Mouse (Mus musculus) MN1 (cell line): Measurements from ENCODE around the gene Cmtm5.
"Not testable (repeated sequence)": the region's sequence is repeated elsewhere in the genome, so short reads cannot be mapped to it uniquely, and the experiment has no call there.

ENCODE experiments used
- DNase-seq: peaks from one replicate; pipeline ENCODE4 v3.0.0-alpha.2; 2016; ENCODE audit warnings: low spot score

Gene Cmtm5

DNA sequence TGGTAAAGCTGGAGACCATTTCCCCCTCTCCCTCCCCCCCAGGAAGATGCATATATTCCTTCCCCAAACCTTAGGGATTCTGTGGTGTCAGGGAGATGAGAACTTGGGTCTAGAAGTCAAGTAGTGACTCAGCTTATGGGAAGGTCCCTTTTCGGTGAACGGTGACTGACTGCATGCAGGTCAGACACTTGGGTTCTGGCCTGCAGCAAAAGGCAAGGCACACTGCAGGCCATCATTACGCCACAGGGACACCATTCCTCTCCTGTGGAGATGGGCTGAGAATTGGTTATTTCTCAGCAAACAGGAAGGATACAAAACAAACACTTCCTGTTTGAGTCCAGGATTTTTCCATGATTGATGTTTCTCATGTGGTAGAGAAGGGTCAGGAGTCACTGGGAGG is 23.1 kb downstream of the Cmtm5 start:
- DNase-seq, result no peak

- DNase-seq, result not testable (repeated sequence)
Measured at GRCm38 (mm10) chr14:54959853-54960613, 24.0 kb downstream of the Cmtm5 start.

GRCm38 (mm10) chr14:54960769-54961168 is 24.7 kb downstream of the Cmtm5 start:
- DNase-seq, result no peak

- DNase-seq, result no peak
Measured at GRCm38 (mm10) chr14:54961487-54961886, 25.4 kb downstream of the Cmtm5 start.

- DNase-seq, result no peak
Measured at GRCm38 (mm10) chr14:54962714-54963113, 26.7 kb downstream of the Cmtm5 start.

DNA sequence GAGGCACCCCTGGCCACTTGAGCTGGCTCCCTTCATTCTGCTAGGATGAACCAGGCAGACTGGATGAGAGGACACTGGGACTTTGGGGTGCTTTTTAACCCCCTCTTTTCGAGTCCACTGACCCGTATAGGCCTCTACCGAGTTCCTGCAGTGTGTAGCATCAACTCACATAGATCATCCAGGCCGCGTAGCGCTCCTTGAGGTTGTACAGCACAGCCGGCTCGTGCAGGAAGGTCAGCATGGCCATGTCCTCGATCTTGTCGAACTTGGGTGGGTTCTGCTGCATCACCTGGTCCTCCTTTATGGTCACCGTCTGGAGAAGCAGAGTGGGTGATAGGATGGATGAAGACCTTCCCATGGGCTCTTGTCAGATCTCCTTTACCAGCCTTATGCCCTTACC is 27.7 kb downstream of the Cmtm5 start:
- DNase-seq, result no peak

DNA sequence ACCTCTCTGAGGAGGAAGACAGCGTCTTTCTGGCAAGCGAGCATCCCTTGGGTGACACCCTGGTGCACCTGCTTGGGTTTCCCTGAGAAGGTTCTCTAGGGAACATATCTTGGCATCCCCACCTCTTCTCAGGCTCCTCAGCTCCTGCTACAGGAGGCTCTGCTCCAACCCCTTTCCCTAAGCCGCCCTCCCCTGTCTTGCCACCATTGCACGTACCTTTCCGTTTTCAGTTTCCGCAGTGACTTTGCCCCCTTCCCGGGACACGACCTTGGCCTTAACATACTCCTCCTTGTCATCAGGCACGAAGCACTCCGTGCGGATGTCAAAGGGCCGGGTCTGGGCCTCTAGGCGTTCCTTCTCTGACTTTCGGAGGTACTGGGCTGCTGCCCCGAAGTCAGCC is 29.0 kb downstream of the Cmtm5 start:
- no peak for DNase-seq

DNA sequence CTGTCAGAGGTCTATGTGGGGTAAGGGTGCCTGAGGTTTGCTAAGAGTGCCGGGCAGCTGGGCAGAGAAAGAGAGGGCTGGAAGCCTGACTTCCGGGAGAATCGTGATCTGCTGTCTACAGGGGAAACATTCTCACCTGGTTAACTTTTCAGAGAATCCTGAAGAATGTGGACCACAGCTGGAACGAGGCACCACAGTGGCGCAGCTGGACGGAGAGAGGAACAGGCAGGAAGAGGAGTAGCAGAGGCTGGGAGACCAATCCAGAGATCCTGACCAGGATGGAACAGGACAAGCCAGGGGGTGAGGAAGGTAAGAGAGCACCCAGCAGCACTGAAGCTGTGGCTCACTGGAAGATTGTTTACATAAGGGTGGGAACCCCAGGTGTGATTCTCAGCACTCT is 29.6 kb downstream of the Cmtm5 start:
- no peak for DNase-seq

DNA sequence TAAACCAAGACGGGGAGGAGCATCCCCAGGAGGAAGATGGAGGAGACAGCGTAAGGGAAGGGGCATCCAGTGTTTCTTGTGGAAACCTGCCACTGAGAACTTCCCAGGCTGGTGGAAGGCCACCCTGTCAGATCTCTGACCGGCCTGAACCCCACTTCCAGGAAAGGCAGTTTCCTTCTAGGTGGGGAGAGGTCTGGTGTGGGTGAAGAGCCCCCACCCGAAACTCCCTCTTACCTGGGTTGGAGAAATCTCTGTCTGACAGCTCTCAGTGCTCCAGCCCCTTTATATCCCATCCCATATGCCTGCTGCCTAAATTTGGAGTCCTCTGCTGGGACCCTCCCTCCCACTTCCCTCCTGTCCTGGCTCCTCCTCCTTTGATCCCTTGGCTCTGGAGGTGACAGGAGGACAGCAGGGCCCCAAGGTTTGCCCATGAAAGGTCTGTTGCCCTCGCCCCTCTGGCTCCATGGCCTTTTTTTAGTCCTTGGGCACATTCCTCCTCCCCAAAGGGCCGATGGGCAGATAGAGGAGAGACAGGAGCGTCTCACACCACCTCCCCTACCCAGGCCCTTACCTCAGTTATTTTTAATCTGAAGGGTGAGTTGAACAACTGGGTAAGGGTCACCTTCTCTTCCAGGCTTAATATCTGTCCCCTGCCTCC is 30.4 kb downstream of the Cmtm5 start, which contains the start of gene Myh6:
Myh6 (minus strand) TSS at position 608 of the 658 bp plus-strand sequence.
- DNase-seq, result no peak

DNA sequence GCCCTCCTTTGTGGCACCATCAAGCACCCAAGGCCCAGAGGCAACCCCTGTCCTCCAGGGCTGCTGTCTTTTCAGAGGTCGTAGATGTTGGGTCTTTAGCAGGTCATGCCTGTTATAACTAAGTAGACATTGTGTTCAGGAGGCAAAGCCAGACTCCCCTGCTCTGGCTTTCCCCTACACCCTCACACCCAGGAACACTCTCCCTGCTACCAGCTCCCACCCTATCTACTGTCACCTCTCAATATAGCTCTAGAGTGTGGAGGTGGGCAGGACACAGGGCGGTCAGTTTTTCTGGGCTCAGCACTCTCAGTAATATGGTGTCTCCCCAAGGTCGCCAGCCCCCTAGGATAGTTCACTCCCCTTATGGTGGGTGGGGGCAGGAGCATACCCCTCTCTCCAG is 31.8 kb downstream of the Cmtm5 start:
- no peak for DNase-seq

DNA sequence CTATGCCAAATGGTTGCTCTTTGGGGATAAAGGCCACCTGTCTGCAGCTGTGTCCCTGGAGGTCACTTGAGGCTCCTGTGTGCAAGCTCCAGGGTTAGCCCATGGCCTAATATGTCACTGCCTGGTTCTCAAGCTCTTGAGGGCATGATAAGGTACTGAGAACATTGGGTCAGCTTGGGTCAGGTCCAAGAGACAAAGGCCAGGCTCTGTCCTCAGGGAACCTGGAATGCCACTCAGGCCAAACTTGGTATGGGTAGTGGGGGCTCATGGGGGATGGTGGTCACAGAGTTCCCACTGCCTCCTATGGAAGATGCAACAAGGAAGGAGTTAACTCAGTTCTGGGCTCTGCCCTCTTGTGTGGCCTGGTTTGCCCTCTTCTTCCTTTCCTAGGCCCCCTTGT is 32.3 kb downstream of the Cmtm5 start:
- DNase-seq, result no peak

DNA sequence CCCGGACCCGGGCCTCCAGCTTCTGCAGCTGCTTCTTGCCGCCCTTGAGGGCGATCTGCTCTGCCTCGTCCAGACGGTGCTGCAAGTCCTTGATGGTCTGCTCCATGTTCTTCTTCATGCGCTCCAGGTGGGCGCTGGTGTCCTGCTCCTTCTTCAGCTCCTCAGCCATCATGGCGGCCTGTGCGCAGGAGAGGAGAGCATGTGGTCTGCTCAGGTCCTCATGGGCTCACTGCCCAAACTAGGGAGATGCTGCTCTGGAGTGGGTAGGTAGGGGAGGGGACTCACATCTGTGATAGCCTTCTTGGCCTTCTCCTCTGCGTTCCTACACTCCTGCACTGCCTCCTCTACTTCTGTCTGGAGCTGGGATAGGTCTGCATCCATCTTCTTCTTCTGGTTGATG is 36.7 kb downstream of the Cmtm5 start:
- DNase-seq, result not testable (repeated sequence)

DNA sequence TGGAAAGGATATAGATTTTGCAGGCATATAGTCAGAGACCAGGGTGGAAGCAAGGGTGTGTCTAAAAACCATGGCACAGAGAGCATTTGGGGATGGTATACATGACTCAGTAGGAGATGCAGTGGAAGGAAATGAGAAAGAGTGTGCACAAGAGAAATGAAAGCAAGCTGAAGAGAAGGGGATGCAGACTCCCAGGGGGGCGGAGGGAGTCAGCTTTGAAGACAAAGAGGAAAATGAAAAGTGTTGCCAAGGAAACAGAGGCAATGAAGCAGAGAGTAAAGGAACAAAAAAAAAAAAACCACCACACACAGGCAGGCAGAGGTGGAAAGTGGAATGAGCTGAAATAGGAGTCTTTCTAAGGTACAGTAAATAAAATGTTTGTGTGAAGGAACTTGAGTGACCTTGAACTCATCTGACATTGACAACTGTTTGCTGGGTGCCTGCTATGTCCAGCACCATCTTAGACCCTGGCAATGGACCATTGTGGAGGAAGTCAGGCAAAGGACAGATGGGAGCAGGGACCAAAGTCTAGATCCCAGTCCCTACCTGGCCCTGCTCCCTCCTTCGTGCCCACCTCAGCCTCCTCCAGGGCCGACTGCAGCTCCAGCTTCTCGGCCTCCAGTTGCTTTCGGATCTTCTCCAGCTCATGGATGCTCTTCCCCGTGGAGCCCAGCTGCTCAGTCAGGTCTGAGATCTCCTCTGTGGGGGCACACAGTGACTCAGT is 38.2 kb downstream of the Cmtm5 start:
- no peak for DNase-seq

DNA sequence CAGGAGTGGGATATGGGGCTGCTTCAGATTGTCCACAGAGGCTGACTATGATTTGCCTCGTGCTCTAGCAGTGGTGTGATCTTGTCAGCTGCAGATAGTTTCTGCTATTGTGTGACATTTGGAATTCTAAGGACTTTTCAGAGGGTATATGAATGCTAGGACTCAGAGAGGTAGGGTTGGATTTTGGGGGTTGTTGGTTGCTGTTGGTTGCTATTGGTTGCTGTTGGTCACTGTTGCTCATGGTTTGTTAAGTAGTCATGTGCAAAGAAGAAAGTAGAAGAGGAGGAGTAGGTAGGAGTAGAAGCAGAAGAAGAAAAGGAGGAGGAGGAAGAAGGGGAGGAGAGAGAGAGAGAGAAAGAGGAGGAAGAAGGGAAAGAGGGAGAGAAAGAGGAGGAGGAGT is 40.6 kb downstream of the Cmtm5 start, which contains the start of gene Gm17428:
Gm17428 (plus strand) TSS at position 301 of the 400 bp plus-strand sequence.
- DNase-seq, result no peak

GRCm38 (mm10) chr14:54978664-54979063 is 42.6 kb downstream of the Cmtm5 start:
- no peak for DNase-seq

GRCm38 (mm10) chr14:54981934-54982333 is 45.9 kb downstream of the Cmtm5 start:
- DNase-seq, result no peak

DNA sequence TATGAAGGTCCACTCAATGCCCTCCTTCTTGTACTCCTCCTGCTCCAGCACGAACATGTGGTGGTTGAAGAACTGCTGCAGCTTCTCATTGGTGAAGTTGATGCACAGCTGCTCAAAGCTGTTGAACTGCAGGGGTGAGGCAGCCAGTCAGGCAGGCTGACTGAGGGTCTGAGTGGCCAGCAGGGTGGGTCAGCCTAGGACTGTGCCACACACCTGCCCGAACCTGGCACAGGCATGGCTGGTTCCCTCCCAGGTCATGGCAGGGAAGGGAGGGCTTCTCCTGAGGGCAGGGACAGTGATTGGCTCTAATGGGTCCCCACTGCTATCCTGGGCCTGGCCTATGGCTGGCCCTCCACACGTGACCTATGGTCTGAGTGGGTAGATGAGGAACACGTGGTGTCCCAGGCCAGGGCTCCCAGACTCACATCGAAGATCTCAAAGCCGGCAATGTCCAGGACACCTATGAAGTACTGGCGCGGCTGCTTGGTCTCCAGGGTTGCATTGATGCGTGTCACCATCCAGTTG is 52.4 kb downstream of the Cmtm5 start:
- not testable (repeated sequence) for DNase-seq
